Mouse (Mus musculus) heart, embryonic 10.5 days (tissue): ENCODE measurements around the gene Hmcn2. TPM values are rescaled to one million over a fixed set of nuclear protein-coding genes. Genes with fewer than 3 reads are reported as not detected.

Source experiments
- DNase-seq: peaks from one replicate; pipeline ENCODE4 v3.0.0-alpha.2; 2017; ENCODE audit warnings: low spot score
- H3K27ac ChIP-seq: fragments of 300-500 bp; sonication (generic); 2 replicates; pipeline ENCODE4 v1.5.1; 2016; ENCODE audit warnings: mild to moderate bottlenecking
- H3K27me3 ChIP-seq: fragments of 300-500 bp; sonication (generic); 2 replicates; pipeline ENCODE4 v1.6.1; 2016; ENCODE audit warnings: mild to moderate bottlenecking; ENCODE audit not compliant: poor library complexity, insufficient read depth, severe bottlenecking
- H3K36me3 ChIP-seq: fragments of 300-500 bp; sonication (generic); 2 replicates; pipeline ENCODE4 v1.6.1; 2016; ENCODE audit warnings: mild to moderate bottlenecking, moderate library complexity
- H3K4me1 ChIP-seq: fragments of 300-500 bp; sonication (generic); 2 replicates; pipeline ENCODE4 v1.6.1; 2016; ENCODE audit warnings: mild to moderate bottlenecking
- H3K4me3 ChIP-seq: fragments of 300-500 bp; sonication (generic); 2 replicates; pipeline ENCODE4 v1.5.1; 2016; ENCODE audit warnings: mild to moderate bottlenecking, moderate library complexity
- H3K9me3 ChIP-seq: fragments of 300-500 bp; sonication (generic); 2 replicates; pipeline ENCODE4 v1.6.1; 2016; ENCODE audit warnings: mild to moderate bottlenecking, moderate library complexity
- WGBS: fragments of 180-500 bp; shearing (Covaris S2); methylation state at CpG from one replicate; pipeline ENCODE4 v1.1.7; 2016; 5-methylcytosine and 5-hydroxymethylcytosine counted together
- polyA plus RNA-seq: library from polyadenylated mRNA; unstranded; fragments of >200 nt; fragmentation: Nextera tagmentation; extraction: Ambion mirVana; gene quantifications from 2 replicates; pipeline ENCODE4 v1.2.1, GENCODE M21; 2016

Gene Hmcn2
- 0.33 and 0.52 TPM in 2 replicates for polyA plus RNA-seq

GRCm38 (mm10) chr2:31314007-31314465 is at the start of gene Hmcn2:
TSS of gene Hmcn2 (plus strand) at chr2:31314415.
- Histone ChIP-seq H3K27me3 (peaks cover 99% of the 10 kb centered on the region), H3K27ac (peak within 1 kb of the TSS; percentile 62; the same call in 1 of the 2 replicates), H3K36me3 (no peaks in the 10 kb centered on the region), H3K4me3 (peak within 1 kb of the TSS; percentile 55), H3K4me1 (peaks cover 30% of the 10 kb centered on the region), H3K9me3 (no peaks in the 10 kb centered on the region)
- DNase-seq, result no peak
- 2% methylated on average over 33 of the region's 33 CpGs for WGBS

- Histone ChIP-seq H3K4me1 (peaks cover 63% of the 10 kb centered on the region), H3K9me3 (no peaks in the 10 kb centered on the region), H3K36me3 (peaks cover 21% of the 10 kb centered on the region), H3K27me3 (no peaks in the 10 kb centered on the region), H3K27ac (no peak overlapping the region), H3K4me3 (no peak overlapping the region)
- DNase-seq, result no peak
- WGBS, result 44% methylated on average over 6 of the region's 6 CpGs
Measured at GRCm38 (mm10) chr2:31267447-31267846, 46.8 kb upstream of the Hmcn2 start.

GRCm38 (mm10) chr2:31268631-31269030 is 45.6 kb upstream of the Hmcn2 start:
- no peak for DNase-seq
- H3K9me3 ChIP-seq, result no peaks in the 10 kb centered on the region
- 53% methylated on average over 5 of the region's 5 CpGs for WGBS
- peaks cover 24% of the 10 kb centered on the region for H3K36me3 ChIP-seq
- no peak overlapping the region for H3K27ac ChIP-seq
- H3K4me1 ChIP-seq, result peaks cover 53% of the 10 kb centered on the region
- no peak overlapping the region for H3K4me3 ChIP-seq
- H3K27me3 ChIP-seq, result no peaks in the 10 kb centered on the region

GRCm38 (mm10) chr2:31269188-31269587 is 45.0 kb upstream of the Hmcn2 start:
- 95% methylated on average over 6 of the region's 6 CpGs for WGBS
- Histone ChIP-seq H3K4me3 (no peak overlapping the region), H3K27me3 (no peaks in the 10 kb centered on the region), H3K4me1 (peaks cover 50% of the 10 kb centered on the region), H3K9me3 (no peaks in the 10 kb centered on the region), H3K27ac (no peak overlapping the region), H3K36me3 (peaks cover 24% of the 10 kb centered on the region)
- DNase-seq, result no peak

- H3K36me3 ChIP-seq, result peaks cover 24% of the 10 kb centered on the region
Measured at GRCm38 (mm10) chr2:31269847-31270246, 44.4 kb upstream of the Hmcn2 start.

GRCm38 (mm10) chr2:31270470-31270869 is 43.7 kb upstream of the Hmcn2 start:
- WGBS, result 80% methylated on average over 8 of the region's 8 CpGs
- peaks cover 41% of the 10 kb centered on the region for H3K4me1 ChIP-seq

More at GRCm38 (mm10) chr2:31269847-31270246, 44.4 kb upstream of the Hmcn2 start:
- Histone ChIP-seq H3K4me3 (no peak overlapping the region), H3K27me3 (no peaks in the 10 kb centered on the region), H3K27ac (no peak overlapping the region), H3K9me3 (no peaks in the 10 kb centered on the region), H3K4me1 (peaks cover 47% of the 10 kb centered on the region)
- WGBS, result 88% methylated on average over 10 of the region's 10 CpGs
- DNase-seq, result no peak

GRCm38 (mm10) chr2:31271071-31271470 is 43.1 kb upstream of the Hmcn2 start:
- 94% methylated on average over 1 of the region's 1 CpGs for WGBS
- H3K36me3 ChIP-seq, result peaks cover 36% of the 10 kb centered on the region
- no peaks in the 10 kb centered on the region for H3K27me3 ChIP-seq
- H3K27ac ChIP-seq, result no peak overlapping the region
- peaks cover 35% of the 10 kb centered on the region for H3K4me1 ChIP-seq
- H3K9me3 ChIP-seq, result no peaks in the 10 kb centered on the region
- DNase-seq, result no peak
- no peak overlapping the region for H3K4me3 ChIP-seq

More at GRCm38 (mm10) chr2:31270470-31270869, 43.7 kb upstream of the Hmcn2 start:
- Histone ChIP-seq H3K4me3 (no peak overlapping the region), H3K27ac (no peak overlapping the region), H3K9me3 (no peaks in the 10 kb centered on the region), H3K36me3 (peaks cover 30% of the 10 kb centered on the region), H3K27me3 (no peaks in the 10 kb centered on the region)
- DNase-seq, result no peak

GRCm38 (mm10) chr2:31274993-31275392 is 39.2 kb upstream of the Hmcn2 start:
- H3K36me3 ChIP-seq, result peaks cover 54% of the 10 kb centered on the region
- 86% methylated on average over 6 of the region's 6 CpGs for WGBS
- H3K4me3 ChIP-seq, result no peak overlapping the region
- H3K27ac ChIP-seq, result no peak overlapping the region
- H3K4me1 ChIP-seq, result 0 out of 2 replicates have a peak, but pooled peaks cover 12% of the 10 kb centered on the region
- no peaks in the 10 kb centered on the region for H3K27me3 ChIP-seq
- DNase-seq, result no peak
- no peaks in the 10 kb centered on the region for H3K9me3 ChIP-seq

GRCm38 (mm10) chr2:31277810-31278209 is 36.4 kb upstream of the Hmcn2 start:
- Histone ChIP-seq H3K9me3 (no peaks in the 10 kb centered on the region), H3K36me3 (peaks cover 63% of the 10 kb centered on the region), H3K4me3 (no peak overlapping the region), H3K27me3 (no peaks in the 10 kb centered on the region), H3K4me1 (0 out of 2 replicates have a peak, but pooled peaks cover 8% of the 10 kb centered on the region), H3K27ac (no peak overlapping the region)
- WGBS, result 76% methylated on average over 6 of the region's 6 CpGs
- DNase-seq, result no peak

- Histone ChIP-seq H3K9me3 (no peaks in the 10 kb centered on the region), H3K4me3 (no peak overlapping the region), H3K27me3 (no peaks in the 10 kb centered on the region), H3K4me1 (0 out of 2 replicates have a peak, but pooled peaks cover 8% of the 10 kb centered on the region), H3K27ac (no peak overlapping the region), H3K36me3 (peaks cover 67% of the 10 kb centered on the region)
- WGBS, result 79% methylated on average over 5 of the region's 5 CpGs
- DNase-seq, result no peak
Measured at GRCm38 (mm10) chr2:31278483-31278882, 35.7 kb upstream of the Hmcn2 start.

GRCm38 (mm10) chr2:31281138-31281537 is 33.1 kb upstream of the Hmcn2 start:
- Histone ChIP-seq H3K9me3 (no peaks in the 10 kb centered on the region), H3K36me3 (peaks cover 80% of the 10 kb centered on the region), H3K27ac (no peak overlapping the region), H3K4me1 (no peaks in the 10 kb centered on the region), H3K27me3 (no peaks in the 10 kb centered on the region), H3K4me3 (no peak overlapping the region)
- no peak for DNase-seq
- WGBS, result 85% methylated on average over 8 of the region's 8 CpGs

GRCm38 (mm10) chr2:31282266-31282665 is 31.9 kb upstream of the Hmcn2 start:
- H3K4me1 ChIP-seq, result no peaks in the 10 kb centered on the region
- H3K27me3 ChIP-seq, result no peaks in the 10 kb centered on the region
- no peak for DNase-seq
- no peaks in the 10 kb centered on the region for H3K9me3 ChIP-seq
- H3K27ac ChIP-seq, result no peak overlapping the region
- H3K4me3 ChIP-seq, result no peak overlapping the region
- WGBS, result 43% methylated on average over 7 of the region's 7 CpGs
- H3K36me3 ChIP-seq, result peaks cover 81% of the 10 kb centered on the region

GRCm38 (mm10) chr2:31282880-31283279 is 31.3 kb upstream of the Hmcn2 start:
- no peak for DNase-seq
- no peak overlapping the region for H3K4me3 ChIP-seq
- no peaks in the 10 kb centered on the region for H3K27me3 ChIP-seq
- no peak overlapping the region for H3K27ac ChIP-seq
- no peaks in the 10 kb centered on the region for H3K9me3 ChIP-seq
- 95% methylated on average over 12 of the region's 12 CpGs for WGBS
- peaks cover 81% of the 10 kb centered on the region for H3K36me3 ChIP-seq
- H3K4me1 ChIP-seq, result no peaks in the 10 kb centered on the region

GRCm38 (mm10) chr2:31284531-31284930 is 29.7 kb upstream of the Hmcn2 start:
- Histone ChIP-seq H3K4me3 (no peak overlapping the region), H3K36me3 (peaks cover 98% of the 10 kb centered on the region), H3K27ac (no peak overlapping the region), H3K27me3 (no peaks in the 10 kb centered on the region), H3K4me1 (no peaks in the 10 kb centered on the region), H3K9me3 (no peaks in the 10 kb centered on the region)
- WGBS, result 84% methylated on average over 5 of the region's 5 CpGs
- no peak for DNase-seq
